Mouse (Mus musculus): ENCODE results near the gene Hhat.

GRCm38 (mm10) chr1:192537169-192537568, 233.9 kb downstream of the Hhat start:
- TF ChIP-seq POLR2A (IDR thresholded peaks at IDR 0.05; ENCODE audit: insufficient read depth, low read length), result no peak
- no peak for TF ChIP-seq CTCF (IDR thresholded peaks at IDR 0.05; ENCODE audit: low read depth, low read length)

Measured in ES-Bruce4 (cell line).